Mouse (Mus musculus): ENCODE data around the gene Psmd9.

Gene Psmd9

GRCm38 (mm10) chr5:123251390-123251789 lies 82.2 kb downstream of the Psmd9 start:
- DNase-seq (ENCODE audit: low spot score in 2 of 2), result no peak

GRCm38 (mm10) chr5:123251834-123252233 lies 82.6 kb downstream of the Psmd9 start, which contains the start of gene Wdr66:
Gene Wdr66, plus strand, starts transcription at chr5:123252102.
- DNase-seq (ENCODE audit: low spot score in 2 of 2), result peak; percentile 63 to 77

GRCm38 (mm10) chr5:123256841-123257755 lies 87.9 kb downstream of the Psmd9 start:
- no peak for DNase-seq (ENCODE audit: low spot score in 2 of 2)

- DNase-seq (ENCODE audit: low spot score in 2 of 2), result peak; percentile 35 to 52
Measured at GRCm38 (mm10) chr5:123258990-123259389, 89.8 kb downstream of the Psmd9 start.

- no peak for DNase-seq (ENCODE audit: low spot score in 2 of 2)
Measured at GRCm38 (mm10) chr5:123260698-123261097, 91.5 kb downstream of the Psmd9 start.

DNA sequence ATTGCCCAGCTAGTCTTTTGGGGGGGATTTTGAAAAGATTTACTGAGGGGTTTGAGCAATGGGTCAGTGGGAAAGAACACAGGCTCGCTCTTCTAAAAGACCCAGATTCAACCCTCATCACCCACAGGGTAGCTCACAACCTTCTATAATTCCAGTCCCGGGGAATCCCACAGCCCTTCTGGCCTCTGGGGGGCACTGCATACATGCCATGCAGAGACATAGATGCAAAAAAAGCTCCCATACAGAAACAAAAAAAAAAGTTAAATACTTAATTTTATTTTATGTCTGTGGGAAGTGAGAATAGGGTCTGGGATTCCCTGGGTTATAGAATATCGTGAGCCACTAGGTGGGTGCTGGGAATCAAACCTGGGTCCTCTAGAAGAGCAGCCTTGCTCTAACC lies 97.7 kb downstream of the Psmd9 start:
- DNase-seq (ENCODE audit: low spot score in 2 of 2), result no peak

- DNase-seq (ENCODE audit: low spot score in 2 of 2), result no peak
Measured at GRCm38 (mm10) chr5:123268477-123269474, 99.6 kb downstream of the Psmd9 start.

GRCm38 (mm10) chr5:123270917-123271316 lies 101.7 kb downstream of the Psmd9 start:
- no peak for DNase-seq (ENCODE audit: low spot score in 2 of 2)

GRCm38 (mm10) chr5:123272927-123273326 lies 103.7 kb downstream of the Psmd9 start:
- no peak for DNase-seq (ENCODE audit: low spot score in 2 of 2)

DNA sequence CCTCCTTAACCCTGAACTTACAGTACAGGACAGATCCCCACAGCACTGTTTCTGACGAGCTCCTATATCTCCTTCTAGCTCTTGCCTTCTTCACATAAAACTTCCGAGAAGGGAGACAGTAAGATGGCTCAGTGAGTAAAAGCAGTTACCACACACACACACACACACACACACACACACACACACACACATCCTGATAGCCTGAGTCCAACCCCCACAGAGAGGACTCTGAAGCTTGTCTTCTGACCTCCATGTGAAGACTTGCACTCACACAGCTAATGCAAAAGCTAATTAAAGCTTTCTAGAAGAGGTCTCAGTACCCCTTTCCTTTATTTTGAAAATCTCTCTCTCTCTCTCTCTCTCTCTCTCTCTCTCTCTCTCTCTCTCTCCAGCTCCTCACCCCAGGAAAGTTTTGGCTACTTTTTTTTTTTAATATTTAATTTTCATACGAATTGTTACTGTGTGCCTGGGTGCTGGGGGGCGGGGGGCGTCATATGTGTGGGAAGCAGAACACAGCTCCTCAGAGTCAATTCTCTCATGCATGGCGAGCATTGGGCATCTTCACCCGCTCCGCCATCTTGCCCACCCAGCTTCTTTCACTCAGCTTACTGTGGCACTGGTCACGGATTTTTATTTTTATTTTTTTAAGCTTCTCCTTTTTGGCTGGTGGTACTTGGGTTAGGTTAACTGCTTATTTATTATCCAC lies 107.6 kb downstream of the Psmd9 start:
- DNase-seq (ENCODE audit: low spot score in 2 of 2), result no peak

GRCm38 (mm10) chr5:123277342-123277701 lies 108.1 kb downstream of the Psmd9 start:
- no peak for DNase-seq (ENCODE audit: low spot score in 2 of 2)

GRCm38 (mm10) chr5:123277704-123278103 lies 108.5 kb downstream of the Psmd9 start:
- no peak for DNase-seq (ENCODE audit: low spot score in 2 of 2)

GRCm38 (mm10) chr5:123279248-123279647 lies 110.0 kb downstream of the Psmd9 start:
- no peak for DNase-seq (ENCODE audit: low spot score in 2 of 2)

DNA sequence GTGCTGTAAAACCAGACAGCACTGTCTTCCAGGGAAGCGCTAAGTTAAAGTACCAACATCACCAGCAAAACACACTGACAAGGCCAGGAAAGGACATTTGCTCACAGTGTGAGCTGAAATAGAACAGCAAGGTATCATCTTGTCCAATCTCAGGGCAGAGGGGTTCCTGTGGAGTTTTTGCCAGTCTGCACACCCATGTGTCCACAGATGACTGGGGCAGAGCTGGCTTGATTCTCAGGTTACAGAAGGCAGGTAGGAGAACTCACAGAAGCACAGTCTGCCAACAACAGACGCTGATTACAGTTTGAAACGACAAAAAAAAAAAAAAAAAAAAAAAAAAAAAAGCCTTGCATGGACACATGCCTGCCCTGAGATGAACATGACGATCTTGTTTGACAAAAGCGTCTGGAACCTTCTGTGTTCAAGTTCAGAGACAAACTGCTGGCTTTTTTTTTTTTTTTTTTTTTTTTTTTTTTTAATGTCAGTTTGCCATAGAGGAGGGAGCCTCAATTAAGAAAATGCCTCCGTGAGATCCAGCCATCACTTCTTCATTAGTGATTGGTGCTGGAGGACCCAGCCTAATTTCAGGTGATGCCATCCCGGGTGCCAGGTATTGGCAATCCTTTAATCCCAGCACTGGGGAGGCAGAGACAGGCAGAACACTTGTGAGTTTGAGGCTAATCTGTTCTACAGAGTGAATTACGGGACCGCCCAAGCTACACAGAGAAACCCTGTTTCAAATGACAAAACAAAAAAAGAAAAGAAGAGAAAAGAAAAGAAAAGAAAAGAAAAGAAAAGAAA lies 112.3 kb downstream of the Psmd9 start:
- DNase-seq (ENCODE audit: low spot score in 2 of 2), result no peak

- DNase-seq (ENCODE audit: low spot score in 2 of 2), result peak; percentile 18 to 22
Measured at GRCm38 (mm10) chr5:123285174-123285573, 116.0 kb downstream of the Psmd9 start.

- no peak for DNase-seq (ENCODE audit: low spot score in 2 of 2)
Measured at GRCm38 (mm10) chr5:123288079-123288478, 118.9 kb downstream of the Psmd9 start.

GRCm38 (mm10) chr5:123294653-123295052 lies 125.4 kb downstream of the Psmd9 start:
- no peak for DNase-seq (ENCODE audit: low spot score in 2 of 2)

- no peak for DNase-seq (ENCODE audit: low spot score in 2 of 2)
Measured at GRCm38 (mm10) chr5:123296224-123296806, 127.1 kb downstream of the Psmd9 start.

- DNase-seq (ENCODE audit: low spot score in 2 of 2), result no peak
Measured at GRCm38 (mm10) chr5:123296972-123297754, 128.0 kb downstream of the Psmd9 start.

DNA sequence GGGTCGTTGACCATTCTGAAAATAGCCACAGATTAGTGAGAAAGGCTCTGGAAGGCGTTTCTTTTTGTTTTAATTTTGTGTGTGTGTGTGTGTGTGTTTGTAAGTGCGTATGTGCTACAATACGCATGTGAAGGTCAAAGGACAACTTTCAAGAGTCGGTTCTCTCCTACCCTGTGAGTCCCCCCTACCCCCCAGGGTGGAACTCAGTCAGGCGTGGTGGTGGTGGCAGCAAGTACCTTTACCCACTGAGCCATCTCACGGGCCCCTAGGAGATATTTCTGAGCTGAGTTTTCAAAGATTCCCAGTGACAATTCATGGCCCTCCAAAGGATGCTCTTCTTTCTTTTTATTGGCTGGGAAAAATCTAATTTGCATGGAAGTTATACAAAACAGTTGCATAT lies 128.6 kb downstream of the Psmd9 start:
- no peak for DNase-seq (ENCODE audit: low spot score in 2 of 2)
